Mouse (Mus musculus): Measurements from ENCODE around the gene Slc6a3.

DNA sequence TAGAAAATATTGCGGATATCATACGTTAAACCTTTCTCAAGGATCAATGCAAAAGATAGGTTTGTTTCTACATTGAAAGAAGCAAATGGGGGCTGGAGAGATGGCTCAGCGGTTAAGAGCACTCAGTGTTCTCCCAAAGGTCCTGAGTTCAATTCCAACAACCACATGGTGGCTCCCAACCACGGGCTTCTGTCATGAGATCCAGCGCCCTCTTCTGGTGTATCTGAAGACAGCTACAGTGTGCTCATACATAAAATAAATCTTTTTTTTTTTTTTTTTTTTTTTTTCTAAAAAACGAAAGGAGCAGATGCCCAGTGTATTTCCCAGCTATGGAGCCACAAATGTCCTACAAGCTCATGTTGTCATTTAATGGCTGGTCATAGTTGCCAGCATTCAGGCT is 84.1 kb downstream of the Slc6a3 start:
- TF ChIP-seq CTCF (IDR thresholded peaks at IDR 0.05; ENCODE audit: borderline replicate concordance, insufficient read depth, low read length) (no peak), POLR2A (IDR thresholded peaks at IDR 0.05; ENCODE audit: low read depth, low read length) (no peak)

Data from embryonic fibroblast, embryonic 13.5 days (primary cell).